Mouse (Mus musculus) adrenal gland, adult 8-10 months (tissue): ENCODE results near the gene Det1. TPM values are rescaled to one million over a fixed set of nuclear protein-coding genes. Genes with fewer than 3 reads are reported as not detected.

ENCODE experiments used
- DNase-seq: peaks from one replicate; pipeline ENCODE4 v3.0.0; 2022
- total RNA-seq, 4 experiments: library from RNA; stranded (reverse); gene quantifications; 2 replicates each; pipeline ENCODE4 v1.2.4; 2022

The Det1 gene
- total RNA-seq, 4 experiments from 2014 or later, result 13.8 to 20.3 (median 14.8) TPM

- no peak for DNase-seq
Observed at GRCm38 (mm10) chr7:78846066-78846716, 872 bp downstream of the Det1 start.

DNA sequence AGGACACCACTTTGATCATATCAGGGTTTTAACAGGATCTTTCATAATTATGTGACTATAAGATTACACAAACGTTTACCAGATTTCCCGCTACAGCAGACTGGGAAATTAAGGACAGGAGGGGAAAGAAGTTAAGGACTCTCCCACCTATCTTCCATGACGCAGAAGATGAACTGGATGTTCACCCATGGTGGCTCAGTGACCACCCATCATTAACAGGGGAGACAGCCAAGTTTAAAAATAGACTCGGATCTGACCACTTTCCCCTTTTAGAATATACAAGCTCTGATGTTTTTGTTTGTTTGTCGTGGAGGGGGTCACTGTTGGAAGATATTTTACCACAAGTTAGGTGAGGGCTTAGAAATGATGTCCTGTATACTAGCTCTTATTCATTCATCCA is 5.5 kb downstream of the Det1 start:
- no peak for DNase-seq

GRCm38 (mm10) chr7:78837250-78837649 is 9.8 kb downstream of the Det1 start:
- DNase-seq, result no peak

DNA sequence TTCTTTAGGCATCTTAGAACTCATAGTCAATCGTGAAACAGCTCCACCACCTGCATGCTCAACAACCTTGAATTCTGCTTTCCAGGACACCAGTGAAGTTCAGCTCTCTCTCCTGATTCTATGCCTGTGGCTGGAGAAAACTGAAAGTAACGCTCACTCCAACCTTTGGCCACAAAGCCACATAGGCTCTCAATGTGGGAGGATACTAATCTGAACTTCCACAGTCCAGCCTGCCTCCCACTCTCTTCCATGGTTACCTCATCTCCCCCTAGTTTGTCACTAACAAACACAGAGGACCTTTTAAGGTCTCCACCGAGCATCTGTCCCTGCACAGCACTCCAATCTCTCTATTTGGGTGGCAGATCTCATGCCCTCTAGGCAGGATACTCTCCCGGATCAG is 11.4 kb downstream of the Det1 start:
- no peak for DNase-seq

DNA sequence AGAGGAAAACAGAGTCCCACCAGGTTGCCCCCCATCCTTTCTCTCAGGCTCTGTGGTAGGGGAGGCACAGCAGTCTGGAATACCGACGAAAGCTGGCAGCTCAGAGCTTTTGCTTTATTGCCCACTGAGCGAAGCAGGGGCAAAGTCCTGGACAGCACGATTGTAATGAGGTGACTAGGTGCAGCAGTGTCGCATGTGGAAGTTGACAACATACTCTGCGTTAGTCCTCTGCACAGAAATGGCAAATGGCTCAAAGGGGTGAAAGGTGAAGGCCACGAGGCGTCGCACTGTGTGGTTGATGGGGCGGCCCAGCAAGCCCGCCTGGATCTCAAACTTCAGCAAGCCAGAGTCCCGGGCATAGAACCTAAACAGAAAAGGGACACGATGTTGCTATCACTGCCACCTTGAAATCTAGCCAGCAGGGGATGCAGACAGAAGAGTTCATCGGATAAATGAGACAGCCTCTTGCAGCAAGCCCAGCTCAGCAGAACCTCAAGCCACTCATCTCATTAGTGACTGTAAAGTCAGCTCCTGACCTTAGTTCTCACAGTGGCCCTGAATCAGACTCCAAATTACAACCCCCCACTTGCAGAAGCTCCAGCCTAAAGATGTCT is 19.2 kb downstream of the Det1 start:
- no peak for DNase-seq

GRCm38 (mm10) chr7:78826682-78827385 is 20.2 kb downstream of the Det1 start:
- DNase-seq, result no peak

DNA sequence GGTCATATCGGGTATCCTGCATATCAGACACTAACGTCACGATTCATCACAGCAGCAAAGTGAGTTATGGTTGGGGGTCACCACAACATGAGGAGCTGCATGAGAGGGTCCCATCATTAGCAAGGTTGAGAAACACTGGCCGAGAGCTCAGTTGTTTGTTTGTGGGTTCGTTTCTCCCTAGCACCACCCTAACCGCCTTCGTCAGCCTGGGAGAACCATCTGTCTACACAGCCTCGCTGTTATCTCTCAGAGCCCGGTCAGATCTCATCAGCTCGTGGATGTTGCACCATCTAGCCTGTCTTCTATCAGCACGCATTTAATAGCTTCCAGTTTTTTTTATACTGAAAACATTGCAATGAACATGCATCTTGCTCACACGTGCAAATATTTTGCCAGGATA is 28.7 kb downstream of the Det1 start:
- DNase-seq, result no peak

DNA sequence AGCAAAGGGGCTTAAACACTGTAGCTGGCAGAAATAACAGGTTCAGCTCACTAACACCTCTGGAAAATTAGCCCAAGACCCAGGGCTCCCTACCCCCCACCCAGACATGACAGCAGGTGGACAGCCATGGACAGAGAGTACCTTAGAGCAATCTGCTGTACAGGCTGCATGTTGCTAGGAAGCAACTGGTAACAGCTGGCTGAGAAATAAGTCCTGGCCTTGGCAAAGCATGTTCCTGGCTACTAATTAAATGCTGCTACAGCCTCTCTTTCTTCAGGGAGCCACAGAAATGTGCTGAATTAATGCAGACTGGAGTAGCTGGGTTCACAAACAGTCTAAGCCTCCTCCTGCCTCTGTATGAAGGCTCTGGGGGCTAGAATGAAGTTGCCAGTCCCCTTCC is 32.3 kb downstream of the Det1 start:
- DNase-seq, result no peak

GRCm38 (mm10) chr7:78813791-78814190 is 33.3 kb downstream of the Det1 start:
- no peak for DNase-seq

DNA sequence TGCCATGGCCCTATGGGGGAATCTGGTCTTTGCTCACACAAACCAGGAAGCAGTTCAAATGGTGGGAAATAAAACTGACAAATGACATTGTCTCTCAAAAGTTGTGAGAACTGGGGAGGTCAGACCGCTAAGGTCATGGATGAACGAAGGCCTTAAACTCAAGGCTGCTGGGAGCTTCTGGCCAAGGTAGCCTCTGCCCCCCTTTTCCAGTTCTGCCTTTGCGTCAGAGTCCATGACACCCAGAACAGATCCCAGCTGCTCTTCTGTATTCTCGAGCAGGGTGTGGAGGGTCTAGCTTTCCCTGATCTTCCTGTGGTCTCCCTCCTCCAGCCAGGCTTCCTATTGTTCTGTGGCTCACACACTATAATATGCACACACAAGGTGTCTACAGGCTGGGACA is 39.9 kb downstream of the Det1 start:
- DNase-seq, result no peak

DNA sequence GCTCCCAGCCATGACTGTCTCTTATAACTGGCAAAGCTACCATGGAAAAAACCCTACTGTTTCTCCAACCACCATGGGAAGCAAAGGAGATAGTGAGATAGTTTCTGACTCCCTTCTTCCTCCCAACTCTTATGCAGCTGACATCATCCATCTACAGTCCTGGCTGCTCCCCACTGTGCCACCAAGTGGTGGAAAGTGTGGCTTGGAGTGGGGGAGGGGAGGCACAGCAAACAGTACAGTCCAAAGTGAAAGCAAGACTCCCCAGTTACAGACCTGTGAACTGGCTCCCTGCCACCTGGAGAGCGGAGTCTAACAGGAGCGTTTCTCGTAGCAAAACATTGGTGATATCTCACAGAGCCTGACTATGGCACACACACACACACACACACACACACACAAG is 43.2 kb downstream of the Det1 start:
- no peak for DNase-seq

GRCm38 (mm10) chr7:78799730-78800496 is 47.1 kb downstream of the Det1 start:
- no peak for DNase-seq

DNA sequence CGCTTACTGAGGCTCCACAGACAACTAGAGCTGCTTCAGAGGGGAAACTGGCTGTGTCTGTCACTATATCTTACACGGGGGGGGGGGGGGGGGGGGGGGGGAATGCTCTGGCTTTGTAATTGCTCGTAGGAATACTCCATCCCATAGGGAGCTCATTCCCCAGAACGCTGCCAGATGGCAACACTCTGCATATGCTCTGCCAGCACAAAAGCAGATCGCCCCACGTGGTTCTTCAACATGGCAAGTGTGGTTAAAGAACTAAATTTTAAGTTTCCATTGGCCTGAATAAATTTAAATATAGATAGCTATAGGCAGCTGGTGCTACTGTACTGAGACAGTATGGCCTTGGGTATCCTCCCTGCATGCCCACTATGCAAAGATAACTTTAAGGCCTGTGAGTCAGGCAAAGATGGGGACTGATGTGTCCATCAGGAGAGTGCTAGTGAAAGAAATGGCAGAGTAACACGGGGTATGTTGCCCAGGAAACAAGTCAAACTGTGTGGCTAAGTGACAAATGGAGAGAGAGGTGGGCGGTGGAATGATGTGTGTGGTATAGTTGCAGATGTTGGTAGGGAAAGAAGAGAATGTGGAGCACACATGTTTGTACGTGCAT is 49.1 kb downstream of the Det1 start:
- DNase-seq, result no peak

DNA sequence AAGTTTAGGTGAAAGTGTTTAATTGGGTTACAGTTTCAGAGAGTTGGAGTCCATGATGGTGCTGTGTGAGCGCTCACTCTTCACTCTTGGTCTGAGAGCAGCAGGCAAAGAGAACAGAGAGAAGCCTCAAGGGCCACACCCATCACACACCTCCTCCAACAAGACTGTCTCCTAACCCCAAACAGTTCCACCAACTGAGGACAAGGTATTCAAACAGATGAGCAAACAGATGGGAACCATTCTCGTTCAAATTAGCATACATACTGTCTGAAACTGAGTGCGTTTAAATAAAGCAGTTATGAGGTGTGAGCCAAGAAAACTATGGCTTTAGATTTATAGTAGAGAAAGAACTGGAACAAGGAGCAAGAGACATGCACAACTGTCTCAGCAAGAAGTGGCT is 50.4 kb downstream of the Det1 start:
- DNase-seq, result no peak

DNA sequence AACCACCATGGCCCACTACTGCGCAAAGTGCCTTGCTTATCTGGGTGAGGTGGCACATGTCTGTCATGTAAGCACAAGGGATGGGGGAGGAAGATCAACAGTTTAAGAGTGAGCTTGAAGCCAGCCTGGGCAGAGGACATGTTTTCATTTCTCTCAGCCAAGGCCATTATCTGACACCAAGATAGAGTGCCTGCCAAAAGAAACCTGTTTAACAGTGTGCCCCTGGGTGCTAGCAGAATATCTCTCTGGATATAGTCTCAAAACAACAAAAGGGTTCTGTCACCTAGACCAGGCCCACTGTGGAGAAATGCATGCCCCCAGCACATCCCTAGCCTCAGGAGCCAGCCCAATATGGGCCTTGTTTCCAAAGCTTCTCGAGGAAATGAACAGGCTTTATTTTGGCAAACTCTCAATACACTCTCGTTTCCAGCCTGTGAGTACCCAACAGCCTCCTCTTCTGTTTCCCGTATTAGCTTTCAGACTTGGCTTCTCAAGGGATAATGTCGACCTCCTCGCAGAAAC is 52.4 kb downstream of the Det1 start:
- no peak for DNase-seq

DNA sequence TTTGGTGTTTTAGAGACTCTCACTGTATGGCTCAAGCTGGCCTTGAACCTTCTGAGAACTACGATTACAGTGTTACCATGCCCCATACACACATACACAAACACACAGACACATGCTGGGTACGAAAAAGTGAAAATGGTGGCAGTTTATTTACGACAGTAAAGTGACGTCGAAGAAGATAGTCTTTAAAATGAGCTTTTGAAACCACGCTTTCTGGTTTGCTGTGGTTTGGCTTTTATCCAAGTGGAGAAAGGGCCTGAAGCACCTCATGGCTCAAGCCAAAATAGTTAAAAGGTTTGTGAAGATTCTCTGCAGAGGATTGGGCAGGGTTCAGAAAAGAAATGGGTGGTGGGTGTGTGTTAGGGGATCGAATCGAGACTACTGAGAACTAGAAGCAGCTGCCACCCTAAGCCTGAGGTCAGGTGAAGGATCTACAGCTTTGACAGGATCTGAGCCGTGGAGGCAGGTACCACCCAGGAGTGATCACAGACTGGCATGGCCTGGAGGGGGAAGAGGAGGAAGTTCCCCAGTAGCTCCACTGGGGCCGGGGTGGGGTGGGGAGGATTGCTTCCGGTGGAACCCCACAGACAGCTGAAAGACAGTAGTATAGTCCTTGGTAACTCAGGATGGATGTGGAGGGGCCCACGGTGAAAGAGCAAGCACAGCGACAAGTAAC is 53.0 kb downstream of the Det1 start:
- no peak for DNase-seq

DNA sequence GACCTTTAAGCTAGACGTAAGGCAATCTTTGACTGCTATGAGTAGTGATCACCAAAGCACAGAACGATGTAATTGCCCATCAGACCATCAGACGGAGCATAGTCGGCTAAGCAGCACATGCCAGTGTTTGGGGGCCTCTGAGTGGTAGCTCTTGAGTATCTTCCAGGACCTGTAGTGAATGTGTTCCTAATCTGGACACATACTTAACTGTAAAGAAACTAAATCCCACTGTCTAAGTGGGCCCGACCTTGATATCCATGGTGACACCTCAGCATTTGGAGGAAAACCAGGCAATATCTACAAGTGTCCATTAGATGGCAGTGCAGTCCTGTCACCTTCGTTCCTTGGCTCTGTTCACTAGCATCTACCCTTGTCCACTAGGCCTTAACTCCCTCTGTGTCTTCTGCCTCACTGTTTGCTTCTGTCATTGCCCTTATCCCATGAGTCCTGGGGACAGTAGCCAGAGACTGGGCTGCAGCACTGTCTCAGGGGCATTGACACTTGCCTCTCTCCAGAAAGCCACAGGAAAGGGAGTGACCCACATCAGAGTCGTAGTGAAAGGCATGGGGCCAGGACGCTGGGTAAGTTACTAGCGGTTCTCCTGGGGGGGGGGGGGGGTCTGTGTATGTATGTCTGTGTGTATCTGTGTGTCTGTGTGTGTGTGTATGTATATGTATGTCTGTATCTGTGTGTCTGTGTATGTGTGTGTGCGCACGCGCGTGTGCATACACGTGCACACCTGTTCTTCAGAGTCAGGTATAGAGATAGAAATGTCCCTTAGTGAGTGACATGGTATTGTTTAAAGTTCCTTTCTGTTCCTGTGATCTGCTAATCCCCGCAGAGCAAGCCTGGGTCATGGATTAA is 55.5 kb downstream of the Det1 start:
- DNase-seq, result peak; percentile 47

- DNase-seq, result peak; percentile 55
Observed at GRCm38 (mm10) chr7:78787793-78788380, 59.2 kb downstream of the Det1 start.

- peak; percentile 79 for DNase-seq
Observed at GRCm38 (mm10) chr7:78785906-78786305, 61.2 kb downstream of the Det1 start.
